Mouse (Mus musculus) neural tube, embryonic 14.5 days (tissue): ENCODE measurements around the gene Tsc22d4. TPM values are rescaled to one million over a fixed set of nuclear protein-coding genes. Genes with fewer than 3 reads are reported as not detected.

ENCODE experiments used
- ATAC-seq: fragments of 200-750 bp; cut with Nextera tagmentation; 2 replicates; pipeline ENCODE4 v1.8.0; 2017; ENCODE audit warnings: low read depth, mild to moderate bottlenecking, moderate TSS enrichment, moderate library complexity
- H3K27ac ChIP-seq: fragments of 300-500 bp; sonication (generic); 2 replicates; pipeline ENCODE4 v1.5.1; 2014; ENCODE audit warnings: low read depth, mild to moderate bottlenecking, control low read depth, low read length, moderate library complexity, mixed read lengths
- H3K27me3 ChIP-seq: fragments of 300-500 bp; sonication (generic); 2 replicates; pipeline ENCODE4 v1.6.1; 2014; ENCODE audit warnings: low read length; ENCODE audit not compliant: control insufficient read depth, insufficient read depth
- H3K36me3 ChIP-seq: fragments of 300-500 bp; sonication (generic); 2 replicates; pipeline ENCODE4 v1.6.1; 2014; ENCODE audit warnings: low read length, mixed read lengths; ENCODE audit not compliant: control insufficient read depth, insufficient read depth
- H3K4me1 ChIP-seq: fragments of 300-500 bp; sonication (generic); 2 replicates; pipeline ENCODE4 v1.6.1; 2014; ENCODE audit warnings: low read length; ENCODE audit not compliant: control insufficient read depth, insufficient read depth
- H3K4me2 ChIP-seq: fragments of 300-500 bp; sonication (generic); 2 replicates; pipeline ENCODE4 v1.6.1; 2014; ENCODE audit warnings: mild to moderate bottlenecking, low read depth, low read length, control low read depth
- H3K4me3 ChIP-seq: fragments of 300-500 bp; sonication (generic); 2 replicates; pipeline ENCODE4 v1.5.1; 2014; ENCODE audit warnings: low read depth, low read length, control low read depth, mixed read lengths
- H3K9ac ChIP-seq: fragments of 300-500 bp; sonication (generic); replicated peaks from 2 replicates; pipeline ENCODE4 v1.6.1; 2014; ENCODE audit warnings: low read depth, mild to moderate bottlenecking, control low read depth, low read length, mixed read lengths
- H3K9me3 ChIP-seq: fragments of 300-500 bp; sonication (generic); 2 replicates; pipeline ENCODE4 v1.6.1; 2016; ENCODE audit warnings: low read length; ENCODE audit not compliant: control insufficient read depth
- WGBS: fragments of 180-500 bp; shearing (Covaris S2); extraction: QIAGEN DNeasy Blood & Tissue Kit; methylation state at CpG from one replicate; pipeline ENCODE4 v1.1.7; 2014; 5-methylcytosine and 5-hydroxymethylcytosine counted together
- polyA plus RNA-seq: library from polyadenylated mRNA; unstranded; fragments of >200 nt; fragmentation: Nextera tagmentation; extraction: Ambion mirVana; gene quantifications from 2 replicates; pipeline ENCODE4 v1.2.1, GENCODE M21; 2014

Gene Tsc22d4
- polyA plus RNA-seq, 1 experiment from 2014 or later, result 85.1 TPM

DNA sequence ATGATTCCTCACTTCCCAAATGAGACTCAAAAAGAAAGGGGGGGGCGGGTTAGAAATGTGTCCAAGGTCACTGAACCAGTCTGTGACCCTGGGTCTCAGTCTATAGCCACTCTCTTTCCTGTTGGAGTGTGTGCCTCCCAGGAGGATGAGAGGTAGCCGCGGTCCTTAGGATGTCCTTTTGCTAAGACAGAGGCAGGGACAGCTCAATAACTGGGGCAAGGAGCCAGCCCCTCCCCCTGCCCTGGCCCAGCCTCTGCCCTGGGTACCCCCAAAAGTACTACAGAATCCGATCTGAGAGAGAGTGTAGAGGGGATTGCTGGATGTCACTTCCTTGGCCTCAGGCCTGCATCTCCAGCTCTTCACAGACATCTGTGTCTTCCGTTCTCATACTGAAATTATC, 9.9 kb downstream of the Tsc22d4 start:
- Histone ChIP-seq H3K4me2 (no peak overlapping the region), H3K9me3 (no peaks in the 10 kb centered on the region), H3K4me1 (peaks cover 6% of the 10 kb centered on the region; the same call in 1 of the 2 replicates), H3K36me3 (0 out of 2 replicates have a peak, but pooled peaks cover 6% of the 10 kb centered on the region), H3K4me3 (no peak overlapping the region), H3K27me3 (no peaks in the 10 kb centered on the region), H3K27ac (no peak overlapping the region), H3K9ac (no peak overlapping the region)
- ATAC-seq, result no peak
- WGBS, result 67% methylated on average over 5 of the region's 5 CpGs

DNA sequence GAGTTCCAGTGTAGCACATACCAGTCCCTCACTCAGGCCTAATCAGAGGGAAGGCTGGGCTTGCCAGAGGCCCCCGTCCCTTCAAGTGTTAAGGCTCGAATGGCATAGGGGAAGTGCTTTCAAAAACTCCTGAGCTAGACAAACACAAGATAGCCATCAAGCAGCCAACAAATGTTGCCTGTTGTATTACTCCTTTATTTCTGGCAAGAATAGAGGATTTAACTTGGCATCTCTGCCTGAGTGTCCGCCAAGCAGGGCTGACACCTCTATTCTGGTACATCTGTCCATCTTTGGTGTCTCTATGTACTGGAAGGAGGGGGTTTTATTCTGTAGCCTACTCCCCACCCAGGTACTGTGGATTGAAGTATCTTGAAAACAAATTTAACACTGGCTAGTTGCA, 10.6 kb downstream of the Tsc22d4 start:
- no peak overlapping the region for H3K4me2 ChIP-seq
- 89% methylated on average over 3 of the region's 3 CpGs for WGBS
- H3K4me1 ChIP-seq, result peaks cover 6% of the 10 kb centered on the region; the same call in 1 of the 2 replicates
- H3K4me3 ChIP-seq, result no peak overlapping the region
- no peaks in the 10 kb centered on the region for H3K9me3 ChIP-seq
- no peaks in the 10 kb centered on the region for H3K27me3 ChIP-seq
- H3K36me3 ChIP-seq, result 0 out of 2 replicates have a peak, but pooled peaks cover 6% of the 10 kb centered on the region
- H3K9ac ChIP-seq, result no peak overlapping the region
- no peak overlapping the region for H3K27ac ChIP-seq
- ATAC-seq, result no peak

DNA sequence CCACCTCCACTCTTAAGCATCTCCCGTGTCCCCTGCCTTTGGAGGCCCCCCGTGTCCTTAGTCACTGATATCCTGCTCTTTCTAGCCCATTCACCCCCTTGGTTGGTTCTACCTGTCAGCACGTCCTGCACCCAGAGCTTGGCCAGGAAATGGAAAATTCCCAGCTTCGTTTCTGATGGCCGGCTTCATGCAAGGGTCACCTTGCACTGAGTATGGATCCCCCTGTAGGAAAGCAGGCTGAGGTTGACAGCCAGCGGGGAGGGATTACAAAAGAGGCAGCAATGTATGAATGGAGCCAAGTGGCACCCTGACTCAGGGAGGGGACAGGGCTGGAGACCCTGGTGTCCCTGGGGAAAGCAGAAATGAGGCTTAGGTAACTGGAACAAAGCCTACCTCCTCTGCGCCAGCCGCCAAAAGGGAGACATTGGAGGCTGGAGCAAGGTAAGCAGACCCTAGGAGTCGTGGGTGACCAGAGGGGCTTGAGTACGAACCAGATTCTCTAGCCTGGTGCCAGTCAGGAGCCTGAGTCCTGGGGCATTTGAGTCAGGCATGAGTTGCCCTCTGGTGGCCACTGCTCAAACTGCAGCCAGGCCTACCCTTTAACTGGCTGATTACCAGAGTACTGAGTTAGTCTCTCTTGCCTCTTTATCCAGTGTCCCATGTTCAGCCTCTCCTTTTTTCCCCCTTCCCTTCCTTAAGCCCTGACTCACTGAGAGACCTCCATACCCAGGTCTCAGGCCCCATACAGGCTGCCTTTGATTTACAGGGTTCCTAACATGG, 11.5 kb downstream of the Tsc22d4 start:
- Histone ChIP-seq H3K27ac (peak overlapping the region; percentile 23), H3K36me3 (0 out of 2 replicates have a peak, but pooled peaks cover 6% of the 10 kb centered on the region), H3K4me3 (no peak overlapping the region), H3K9me3 (no peaks in the 10 kb centered on the region), H3K4me2 (no peak overlapping the region), H3K27me3 (no peaks in the 10 kb centered on the region), H3K4me1 (peaks cover 6% of the 10 kb centered on the region; the same call in 1 of the 2 replicates), H3K9ac (no peak overlapping the region)
- WGBS, result 43% methylated on average over 10 of the region's 10 CpGs
- ATAC-seq, result peak; percentile 55

DNA sequence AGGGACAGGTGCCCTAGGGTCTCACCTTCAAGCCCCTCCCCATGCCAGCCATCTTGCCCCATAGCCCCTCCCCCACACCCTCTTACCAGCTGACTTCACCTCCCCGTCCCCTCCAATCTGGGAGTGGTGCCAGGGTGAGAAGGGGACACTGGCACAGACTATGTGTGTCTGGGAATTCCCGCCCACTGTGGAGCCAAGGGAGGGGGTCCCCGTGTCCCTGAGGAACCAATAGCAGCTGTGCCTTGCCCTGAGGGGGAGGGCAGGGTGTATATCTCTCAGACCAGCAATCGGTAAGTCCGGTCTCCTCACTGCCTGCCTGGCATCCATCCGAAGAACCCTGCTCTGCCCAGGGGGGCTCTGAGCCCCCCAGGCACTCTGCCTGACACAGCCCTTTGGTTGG, 12.4 kb downstream of the Tsc22d4 start:
- peak overlapping the region; percentile 30; the same call in 1 of the 2 replicates for H3K4me2 ChIP-seq
- no peaks in the 10 kb centered on the region for H3K27me3 ChIP-seq
- no peaks in the 10 kb centered on the region for H3K9me3 ChIP-seq
- no peak overlapping the region for H3K27ac ChIP-seq
- WGBS, result 55% methylated on average over 6 of the region's 6 CpGs
- H3K4me3 ChIP-seq, result no peak overlapping the region
- peak; percentile 77 for ATAC-seq
- no peak overlapping the region for H3K9ac ChIP-seq
- 0 out of 2 replicates have a peak, but pooled peaks cover 3% of the 10 kb centered on the region for H3K36me3 ChIP-seq
- H3K4me1 ChIP-seq, result peaks cover 6% of the 10 kb centered on the region; the same call in 1 of the 2 replicates

DNA sequence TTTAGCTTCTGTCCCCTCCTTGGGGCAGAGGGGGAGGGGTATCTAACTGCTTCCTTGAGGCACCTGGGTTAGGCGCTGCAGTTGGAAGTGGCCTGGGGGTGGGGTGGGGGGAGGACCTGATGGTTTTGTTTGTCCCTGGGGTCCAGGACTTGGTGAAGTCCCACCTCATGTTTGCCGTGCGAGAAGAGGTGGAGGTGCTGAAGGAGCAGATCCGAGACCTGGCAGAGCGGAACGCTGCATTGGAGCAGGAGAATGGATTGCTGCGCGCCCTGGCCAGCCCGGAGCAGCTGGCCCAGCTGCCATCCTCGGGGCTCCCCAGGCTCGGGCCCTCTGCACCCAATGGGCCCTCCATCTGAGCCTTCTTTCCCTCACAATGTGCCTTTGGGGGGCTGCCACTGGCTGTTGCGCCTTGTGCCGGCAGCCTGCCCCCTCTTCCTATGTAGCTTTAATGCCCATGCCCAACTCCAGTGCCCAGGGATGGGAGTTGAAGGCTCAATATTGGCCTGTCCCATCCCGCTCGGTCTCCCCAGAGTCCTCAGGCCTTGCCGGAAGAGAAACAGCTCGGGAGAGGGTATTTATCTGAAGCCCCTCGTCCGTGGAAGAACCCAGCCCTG, 13.5 kb downstream of the Tsc22d4 start:
- no peak overlapping the region for H3K4me3 ChIP-seq
- ATAC-seq, result no peak
- H3K4me1 ChIP-seq, result peaks cover 6% of the 10 kb centered on the region; the same call in 1 of the 2 replicates
- H3K9ac ChIP-seq, result 0 out of 2 replicates have a peak overlapping the region, but pooled peaks have one; percentile 8
- WGBS, result 88% methylated on average over 19 of the region's 19 CpGs
- peak overlapping the region; percentile 30 for H3K4me2 ChIP-seq
- no peaks in the 10 kb centered on the region for H3K36me3 ChIP-seq
- peak overlapping the region; percentile 64 for H3K27ac ChIP-seq
- H3K27me3 ChIP-seq, result no peaks in the 10 kb centered on the region
- no peaks in the 10 kb centered on the region for H3K9me3 ChIP-seq

DNA sequence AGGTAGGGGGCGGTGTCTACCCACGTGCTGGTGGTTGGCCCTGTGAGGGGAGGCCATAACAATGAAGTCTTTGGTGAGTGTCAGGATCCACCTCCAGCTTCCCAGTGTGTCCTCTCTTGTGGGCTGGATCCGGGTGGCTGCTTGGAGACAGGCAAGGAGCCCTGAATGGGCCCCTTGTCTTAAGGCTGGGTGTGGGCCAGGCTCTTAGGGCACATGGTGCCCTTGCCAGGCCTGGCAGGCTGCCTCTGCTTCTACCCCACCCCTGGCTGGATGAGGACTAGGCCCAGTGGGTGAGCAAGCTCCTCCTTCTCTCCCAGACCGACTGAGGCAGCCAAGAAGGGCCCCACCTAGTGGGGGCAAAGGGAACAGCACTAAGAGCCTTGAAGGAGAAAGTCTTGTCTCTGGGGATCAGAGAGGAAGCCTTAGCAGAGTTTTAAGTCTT, 14.5 kb downstream of the Tsc22d4 start:
- ATAC-seq, result peak; percentile 85

DNA sequence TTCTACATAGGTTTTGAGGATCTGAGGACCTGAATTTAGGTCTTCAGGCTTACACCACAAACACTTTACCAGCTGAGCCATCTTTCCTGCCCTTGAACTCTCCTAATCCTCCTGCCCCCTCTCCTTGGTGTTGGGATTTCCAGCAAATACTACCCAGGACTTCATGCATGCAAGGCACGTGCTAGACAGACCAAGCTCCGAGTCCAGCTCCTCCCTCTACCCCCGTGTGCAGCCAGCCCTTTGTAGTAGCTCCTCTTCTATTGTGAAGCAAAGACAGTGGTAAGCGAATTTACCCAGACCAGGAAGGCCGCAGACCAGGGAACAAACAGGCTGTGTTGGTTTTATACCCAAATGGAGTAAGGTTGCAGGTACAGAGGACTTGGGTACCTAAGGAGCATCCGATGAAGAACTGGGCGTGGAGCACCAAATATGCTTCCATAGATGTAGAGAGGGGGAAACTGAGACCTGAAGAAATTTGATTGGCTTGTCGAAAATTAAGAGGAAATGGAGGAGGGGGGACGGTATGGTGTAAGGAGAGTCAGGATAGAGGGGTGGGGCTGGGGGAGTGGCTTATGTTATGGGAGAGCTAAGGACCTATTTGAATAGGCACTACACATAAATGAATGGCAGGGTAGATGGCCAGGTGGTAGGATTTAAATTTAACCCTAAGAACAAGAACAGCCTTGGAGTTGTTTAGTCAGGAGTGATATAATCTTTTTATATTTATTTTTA, 19.2 kb downstream of the Tsc22d4 start:
- WGBS, result 58% methylated on average over 9 of the region's 9 CpGs
- no peaks in the 10 kb centered on the region for H3K27me3 ChIP-seq
- no peak for ATAC-seq
- H3K9me3 ChIP-seq, result no peaks in the 10 kb centered on the region
- H3K27ac ChIP-seq, result no peak overlapping the region
- H3K36me3 ChIP-seq, result no peaks in the 10 kb centered on the region
- no peaks in the 10 kb centered on the region for H3K4me1 ChIP-seq
- no peak overlapping the region for H3K4me2 ChIP-seq
- no peak overlapping the region for H3K9ac ChIP-seq
- H3K4me3 ChIP-seq, result no peak overlapping the region

More for the DNA sequence above, 14.5 kb downstream of the Tsc22d4 start:
- H3K36me3 ChIP-seq, result no peaks in the 10 kb centered on the region
- no peak overlapping the region for H3K9ac ChIP-seq
- H3K4me1 ChIP-seq, result peaks cover 6% of the 10 kb centered on the region; the same call in 1 of the 2 replicates
- H3K27ac ChIP-seq, result no peak overlapping the region
- no peak overlapping the region for H3K4me2 ChIP-seq
- no peak overlapping the region for H3K4me3 ChIP-seq
- no peaks in the 10 kb centered on the region for H3K27me3 ChIP-seq
- 21% methylated on average over 4 of the region's 4 CpGs for WGBS
- no peaks in the 10 kb centered on the region for H3K9me3 ChIP-seq

DNA sequence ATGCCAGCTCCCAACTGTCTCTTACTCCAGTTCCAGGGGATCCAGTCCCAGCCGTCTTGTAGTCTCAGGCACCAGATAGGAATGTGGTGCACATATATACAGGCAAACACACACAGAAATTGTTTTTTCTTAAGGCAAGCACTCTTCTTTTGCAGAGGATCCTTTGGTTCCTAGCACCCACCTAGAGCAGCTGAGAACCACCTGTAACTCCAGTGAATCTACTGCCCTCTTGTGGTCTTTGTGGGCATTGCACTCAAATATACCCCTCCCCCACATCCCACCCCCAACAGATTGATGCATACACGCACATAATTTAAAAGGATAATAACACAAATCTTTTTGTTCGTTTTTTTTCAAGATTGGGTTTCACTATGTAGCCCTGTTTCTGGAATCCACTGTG, 20.7 kb downstream of the Tsc22d4 start:
- H3K9ac ChIP-seq, result no peak overlapping the region
- no peaks in the 10 kb centered on the region for H3K36me3 ChIP-seq
- no peak for ATAC-seq
- H3K27ac ChIP-seq, result no peak overlapping the region
- 60% methylated on average over 3 of the region's 3 CpGs for WGBS
- no peak overlapping the region for H3K4me2 ChIP-seq
- H3K27me3 ChIP-seq, result no peaks in the 10 kb centered on the region
- H3K4me1 ChIP-seq, result no peaks in the 10 kb centered on the region
- no peak overlapping the region for H3K4me3 ChIP-seq
- no peaks in the 10 kb centered on the region for H3K9me3 ChIP-seq
